Mouse (Mus musculus) liver, postnatal 0 days (tissue): ENCODE data around the gene 1110017D15Rik. TPM values are rescaled to one million over a fixed set of nuclear protein-coding genes. Genes with fewer than 3 reads are reported as not detected.

ENCODE experiments used
- ATAC-seq: fragments of 200-750 bp; cut with Nextera tagmentation; 2 replicates; pipeline ENCODE4 v1.8.0; 2017; ENCODE audit warnings: mild to moderate bottlenecking, moderate library complexity
- DNase-seq: peaks from one replicate; pipeline ENCODE4 v3.0.0-alpha.2; 2016
- H3K27ac ChIP-seq: fragments of 300-500 bp; sonication (generic); 2 replicates; pipeline ENCODE4 v1.5.1; 2014; ENCODE audit warnings: antibody characterized with exemption, moderate library complexity, mild to moderate bottlenecking, low read depth
- H3K27me3 ChIP-seq: fragments of 300-500 bp; sonication (generic); 2 replicates; pipeline ENCODE4 v1.6.1; 2014; ENCODE audit warnings: low read length, control low read depth, mixed read lengths; ENCODE audit not compliant: insufficient read depth
- H3K36me3 ChIP-seq: fragments of 300-500 bp; sonication (generic); replicated peaks from 2 replicates; pipeline ENCODE4 v1.6.1; 2014; ENCODE audit warnings: mild to moderate bottlenecking, control low read depth, low read length, moderate library complexity, mixed read lengths; ENCODE audit not compliant: insufficient read depth
- H3K4me1 ChIP-seq: fragments of 300-500 bp; sonication (generic); 2 replicates; pipeline ENCODE4 v1.6.1; 2014; ENCODE audit warnings: antibody characterized with exemption, mild to moderate bottlenecking, control low read depth; ENCODE audit not compliant: insufficient read depth
- H3K4me2 ChIP-seq: fragments of 300-500 bp; sonication (generic); 2 replicates; pipeline ENCODE4 v1.6.1; 2014; ENCODE audit warnings: low read depth, mild to moderate bottlenecking, low read length, moderate library complexity, mixed read lengths
- H3K4me3 ChIP-seq: fragments of 300-500 bp; sonication (generic); 2 replicates; pipeline ENCODE4 v1.5.1; 2014; ENCODE audit warnings: low read depth, low read length
- H3K9ac ChIP-seq: fragments of 300-500 bp; sonication (generic); replicated peaks from 2 replicates; pipeline ENCODE4 v1.6.1; 2014; ENCODE audit warnings: mild to moderate bottlenecking, moderate library complexity
- H3K9me3 ChIP-seq: fragments of 300-500 bp; sonication (generic); 2 replicates; pipeline ENCODE4 v1.6.1; 2016; ENCODE audit warnings: mild to moderate bottlenecking, control low read depth, low read length, mixed read lengths
- CTCF ChIP-seq: sonication (generic); IDR thresholded peaks from 2 replicates; pipeline ENCODE4 v1.5.1; 2016; ENCODE audit warnings: antibody characterized with exemption, low read depth
- EP300 ChIP-seq: IDR thresholded peaks from 2 replicates; pipeline ENCODE4 v1.6.1; 2016; ENCODE audit warnings: antibody characterized with exemption, low read depth, mild to moderate bottlenecking
- WGBS: fragments of 180-500 bp; shearing (Covaris S2); extraction: QIAGEN DNeasy Blood & Tissue Kit; methylation state at CpG from one replicate; pipeline ENCODE4 v1.1.7; 2014; ENCODE audit not compliant: insufficient replicate concordance; 5-methylcytosine and 5-hydroxymethylcytosine counted together
- polyA plus RNA-seq: library from polyadenylated mRNA; unstranded; fragments of >200 nt; fragmentation: Nextera tagmentation; extraction: Ambion mirVana; gene quantifications from 2 replicates; pipeline ENCODE4 v1.2.1, GENCODE M21; 2015

1110017D15Rik gene
- polyA plus RNA-seq, 1 experiment from 2014 or later: not detected

DNA sequence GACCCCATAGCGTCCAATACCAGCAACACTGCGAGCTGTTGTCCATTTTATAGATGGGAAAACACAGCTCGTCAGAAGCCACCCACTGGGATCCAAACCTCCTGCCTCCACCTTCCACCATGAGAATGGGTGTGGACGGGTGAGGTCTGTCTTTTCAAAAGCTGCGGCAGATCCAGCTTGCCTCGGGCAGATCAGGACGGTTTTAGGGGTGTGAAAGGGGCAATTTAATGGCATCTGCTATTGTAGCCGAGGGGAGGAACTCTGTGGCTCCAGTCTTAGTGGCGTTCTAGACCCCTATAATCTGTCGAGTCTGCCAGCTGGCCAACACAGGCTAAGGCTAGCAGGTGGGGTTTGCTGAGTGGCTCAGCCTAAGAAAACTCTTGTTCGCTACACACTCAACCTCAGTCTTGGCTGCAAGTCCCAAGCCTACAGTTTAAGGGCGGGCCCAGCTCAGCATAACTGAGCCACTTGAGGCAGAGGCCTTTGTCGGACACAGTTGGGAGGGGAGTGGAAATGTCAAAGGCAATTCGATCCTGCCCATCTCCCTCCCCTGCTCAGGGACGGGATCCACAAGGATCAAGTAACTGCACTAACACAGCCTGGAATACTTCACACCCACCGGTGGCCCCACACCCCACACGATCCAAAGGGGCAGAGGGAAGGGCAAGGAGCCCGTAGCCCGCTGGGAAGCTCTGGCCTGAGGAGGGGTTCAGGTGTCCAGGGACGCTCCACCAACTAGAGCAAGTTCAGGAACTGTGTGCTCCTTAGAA is 14.8 kb downstream of the 1110017D15Rik start:
- TF ChIP-seq EP300: no peak
- no peak for TF ChIP-seq CTCF
- H3K4me3 ChIP-seq: peak overlapping the region; percentile 50
- H3K36me3 ChIP-seq: no peaks in the 10 kb centered on the region
- peaks cover 47% of the 10 kb centered on the region for H3K4me1 ChIP-seq
- WGBS: 19% methylated on average over 20 of the region's 20 CpGs
- no peaks in the 10 kb centered on the region for H3K9me3 ChIP-seq
- DNase-seq (no peak), ATAC-seq (peak; percentile 20)
- H3K27ac ChIP-seq: no peak overlapping the region
- peak overlapping the region; percentile 80 for H3K4me2 ChIP-seq
- peak overlapping the region; percentile 50 for H3K9ac ChIP-seq
- peaks cover 54% of the 10 kb centered on the region for H3K27me3 ChIP-seq

GRCm38 (mm10) chr4:41500787-41501186 is 16.3 kb downstream of the 1110017D15Rik start:
- H3K4me3 ChIP-seq: no peak overlapping the region
- H3K4me2 ChIP-seq: no peak overlapping the region
- no peak overlapping the region for H3K9ac ChIP-seq
- peaks cover 56% of the 10 kb centered on the region for H3K27me3 ChIP-seq
- DNase-seq (no peak), ATAC-seq (no peak)
- H3K27ac ChIP-seq: no peak overlapping the region
- H3K9me3 ChIP-seq: no peaks in the 10 kb centered on the region
- no peaks in the 10 kb centered on the region for H3K36me3 ChIP-seq
- WGBS: 70% methylated on average over 4 of the region's 4 CpGs
- peaks cover 33% of the 10 kb centered on the region for H3K4me1 ChIP-seq
- TF ChIP-seq CTCF: no peak
- no peak for TF ChIP-seq EP300

GRCm38 (mm10) chr4:41499619-41500018 is 17.5 kb downstream of the 1110017D15Rik start:
- Histone ChIP-seq H3K9ac (no peak overlapping the region), H3K4me1 (peaks cover 33% of the 10 kb centered on the region), H3K27me3 (peaks cover 56% of the 10 kb centered on the region), H3K9me3 (no peaks in the 10 kb centered on the region), H3K4me2 (no peak overlapping the region), H3K36me3 (no peaks in the 10 kb centered on the region), H3K4me3 (no peak overlapping the region), H3K27ac (no peak overlapping the region)
- TF ChIP-seq CTCF: no peak
- no peak for TF ChIP-seq EP300
- no peak for ATAC-seq
- WGBS: 63% methylated on average over 8 of the region's 8 CpGs
- DNase-seq: no peak

DNA sequence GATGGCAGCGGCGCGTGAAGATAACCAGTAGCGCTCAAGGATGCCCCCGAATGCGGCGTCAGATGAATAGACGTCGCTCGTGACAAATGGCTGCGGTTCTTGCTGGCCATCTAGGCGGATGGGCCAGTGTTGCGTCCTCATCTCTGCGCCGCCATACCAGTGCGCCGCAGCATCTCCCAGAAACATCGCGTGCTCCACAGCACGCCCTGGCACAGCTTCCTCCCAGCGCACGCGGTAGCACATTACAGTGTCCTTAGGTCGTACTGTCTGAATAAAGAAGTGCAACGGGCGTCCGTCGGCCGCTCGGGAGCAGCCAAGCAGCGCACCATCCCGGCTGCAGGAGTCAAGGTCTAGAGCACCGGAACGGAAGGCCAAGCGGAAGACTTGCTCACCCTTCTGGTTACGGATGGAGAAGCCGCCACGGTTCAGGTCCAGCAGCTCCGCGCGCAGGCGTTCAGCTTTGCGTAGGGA is 18.2 kb downstream of the 1110017D15Rik start:
- Histone ChIP-seq H3K4me1 (peaks cover 33% of the 10 kb centered on the region), H3K27me3 (peaks cover 56% of the 10 kb centered on the region), H3K4me3 (no peak overlapping the region), H3K9ac (no peak overlapping the region), H3K9me3 (no peaks in the 10 kb centered on the region), H3K4me2 (no peak overlapping the region; the same call in 1 of the 2 replicates), H3K36me3 (no peaks in the 10 kb centered on the region), H3K27ac (no peak overlapping the region)
- TF ChIP-seq CTCF (no peak), EP300 (no peak)
- 11% methylated on average over 43 of the region's 43 CpGs for WGBS
- DNase-seq (no peak), ATAC-seq (no peak)

GRCm38 (mm10) chr4:41497995-41498845 is 18.9 kb downstream of the 1110017D15Rik start:
- Histone ChIP-seq H3K9ac (no peak overlapping the region), H3K27ac (no peak overlapping the region), H3K4me3 (peak overlapping the region; percentile 22), H3K4me2 (peak overlapping the region; percentile 42), H3K36me3 (no peaks in the 10 kb centered on the region), H3K9me3 (no peaks in the 10 kb centered on the region), H3K27me3 (peaks cover 56% of the 10 kb centered on the region), H3K4me1 (peaks cover 36% of the 10 kb centered on the region)
- no peak for TF ChIP-seq CTCF
- TF ChIP-seq EP300: no peak
- ATAC-seq (peak; percentile 29), DNase-seq (peak; percentile 54)
- 8% methylated on average over 71 of the region's 72 CpGs for WGBS

- peak overlapping the region; percentile 22; the same call in 1 of the 2 replicates for H3K4me3 ChIP-seq
Observed at GRCm38 (mm10) chr4:41497579-41497978, 19.6 kb downstream of the 1110017D15Rik start.

More at GRCm38 (mm10) chr4:41497579-41497978, 19.6 kb downstream of the 1110017D15Rik start:
- Histone ChIP-seq H3K4me1 (peaks cover 36% of the 10 kb centered on the region), H3K4me2 (peak overlapping the region; percentile 42; the same call in 1 of the 2 replicates), H3K36me3 (no peaks in the 10 kb centered on the region), H3K27ac (no peak overlapping the region), H3K9ac (no peak overlapping the region), H3K9me3 (no peaks in the 10 kb centered on the region), H3K27me3 (peaks cover 56% of the 10 kb centered on the region)
- no peak for ATAC-seq
- DNase-seq: peak; percentile 52
- 6% methylated on average over 34 of the region's 34 CpGs for WGBS
- TF ChIP-seq CTCF (peak; percentile 50), EP300 (no peak)
